Mouse (Mus musculus): ENCODE measurements around the gene Lrp3.
"Not testable (repeated sequence)": the region's sequence is repeated elsewhere in the genome, so short reads cannot be mapped to it uniquely, and the experiment has no call there.

Gene Lrp3

GRCm38 (mm10) chr7:35215225-35215624, at the start of gene Lrp3:
Gene Lrp3, minus strand, starts transcription at chr7:35215498.
- peak; percentile 18 for DNase-seq

- DNase-seq = peak; percentile 62
Measured at GRCm38 (mm10) chr7:35264746-35265145, 49.4 kb upstream of the Lrp3 start.

GRCm38 (mm10) chr7:35263595-35264489, 48.5 kb upstream of the Lrp3 start:
- DNase-seq = no peak

- DNase-seq = peak; percentile 50
Measured at GRCm38 (mm10) chr7:35259384-35259783, 44.1 kb upstream of the Lrp3 start.

GRCm38 (mm10) chr7:35258294-35258693, 43.0 kb upstream of the Lrp3 start:
- DNase-seq = no peak

GRCm38 (mm10) chr7:35252041-35252558, 36.8 kb upstream of the Lrp3 start:
- DNase-seq = no peak

GRCm38 (mm10) chr7:35237935-35238334, 22.6 kb upstream of the Lrp3 start:
- DNase-seq = not testable (repeated sequence)

GRCm38 (mm10) chr7:35235308-35235707, 20.0 kb upstream of the Lrp3 start:
- DNase-seq = peak; percentile 60

GRCm38 (mm10) chr7:35234361-35235245, 19.3 kb upstream of the Lrp3 start:
- DNase-seq = peak; percentile 96

GRCm38 (mm10) chr7:35233861-35234260, 18.6 kb upstream of the Lrp3 start:
- DNase-seq = peak; percentile 19

- no peak for DNase-seq
Measured at GRCm38 (mm10) chr7:35232796-35233455, 17.6 kb upstream of the Lrp3 start.

GRCm38 (mm10) chr7:35230333-35230732, 15.0 kb upstream of the Lrp3 start:
- peak; percentile 29 for DNase-seq

- no peak for DNase-seq
Measured at GRCm38 (mm10) chr7:35220694-35221365, 5.5 kb upstream of the Lrp3 start.

GRCm38 (mm10) chr7:35215731-35216130, 433 bp upstream of the Lrp3 start:
- no peak for DNase-seq

- no peak for DNase-seq
Measured at GRCm38 (mm10) chr7:35214442-35215222, 666 bp downstream of the Lrp3 start.

GRCm38 (mm10) chr7:35211791-35212190, 3.5 kb downstream of the Lrp3 start:
- DNase-seq = no peak

- DNase-seq = no peak
Measured at GRCm38 (mm10) chr7:35199755-35200154, 15.5 kb downstream of the Lrp3 start.

GRCm38 (mm10) chr7:35198981-35199754, 16.1 kb downstream of the Lrp3 start:
- no peak for DNase-seq

GRCm38 (mm10) chr7:35197022-35197421, 18.3 kb downstream of the Lrp3 start:
- no peak for DNase-seq

- DNase-seq = no peak
Measured at GRCm38 (mm10) chr7:35191276-35191675, 24.0 kb downstream of the Lrp3 start.

- no peak for DNase-seq
Measured at GRCm38 (mm10) chr7:35189699-35190098, 25.6 kb downstream of the Lrp3 start.
